Mouse (Mus musculus): ENCODE measurements at regions not wholly inside any gene's neighbourhood (a gene's known extent, or its start where the extent isn't known, plus 50 kb on each side); places are given as distances from the start of the nearest gene placed in this dataset.

- TF ChIP-seq NANOG (IDR thresholded peaks at IDR 0.05; ENCODE audit: borderline replicate concordance, low read length) (no peak), POU5F1 (IDR thresholded peaks at IDR 0.05; ENCODE audit: borderline replicate concordance, low read length) (no peak), CTCF (conservative IDR thresholded peaks at IDR 0.05; ENCODE audit: low read length) (no peak)
- no peaks in the 10 kb centered on the region for H3K36me3 ChIP-seq (ENCODE audit: insufficient read depth, low read length)
- 0 out of 2 replicates have a peak, but pooled peaks cover 2% of the 10 kb centered on the region for H3K27me3 ChIP-seq (ENCODE audit: insufficient read depth, low read length)
Observed at GRCm38 (mm10) chr1:61419839-61420238, 218.8 kb upstream of the Pard3b start.

DNA sequence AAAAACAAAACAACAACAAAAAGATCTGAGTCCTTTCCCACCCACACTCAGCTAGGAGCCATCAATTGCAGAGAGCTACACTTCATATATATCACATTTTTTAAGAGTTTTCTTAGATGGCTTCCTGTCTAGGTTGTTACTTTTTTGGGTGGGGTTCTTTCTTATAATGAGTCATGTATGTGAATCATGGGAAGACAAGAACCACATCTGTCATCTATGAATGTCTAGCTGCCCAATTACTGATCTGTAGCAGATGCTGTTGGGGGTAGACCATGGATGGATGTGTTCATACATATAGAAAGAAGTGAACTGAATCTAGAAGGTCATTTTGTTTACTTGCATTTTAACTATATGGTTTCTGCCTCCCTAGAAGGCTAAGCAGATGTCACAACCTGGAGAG, 215.4 kb upstream of the Pard3b start:
- Histone ChIP-seq H3K9me3 (ENCODE audit: low read length) (no peaks in the 10 kb centered on the region), H3K27me3 (ENCODE audit: insufficient read depth, low read length) (no peaks in the 10 kb centered on the region), H3K36me3 (ENCODE audit: insufficient read depth, low read length) (no peaks in the 10 kb centered on the region), H3K4me3 (replicated peaks; ENCODE audit: low read length) (no peak overlapping the region), H3K4me1 (replicated peaks; ENCODE audit: low read depth, low read length) (peaks cover 20% of the 10 kb centered on the region)
- no peak for TF ChIP-seq CTCF (conservative IDR thresholded peaks at IDR 0.05; ENCODE audit: low read length)
- TF ChIP-seq NANOG (IDR thresholded peaks at IDR 0.05; ENCODE audit: borderline replicate concordance, low read length): no peak
- no peak for TF ChIP-seq POU5F1 (IDR thresholded peaks at IDR 0.05; ENCODE audit: borderline replicate concordance, low read length)

More at GRCm38 (mm10) chr1:61419839-61420238, 218.8 kb upstream of the Pard3b start:
- H3K4me1 ChIP-seq (replicated peaks; ENCODE audit: low read depth, low read length): peaks cover 34% of the 10 kb centered on the region
- no peaks in the 10 kb centered on the region for H3K9me3 ChIP-seq (ENCODE audit: low read length)
- H3K4me3 ChIP-seq (replicated peaks; ENCODE audit: low read length): peak overlapping the region; percentile 53

DNA sequence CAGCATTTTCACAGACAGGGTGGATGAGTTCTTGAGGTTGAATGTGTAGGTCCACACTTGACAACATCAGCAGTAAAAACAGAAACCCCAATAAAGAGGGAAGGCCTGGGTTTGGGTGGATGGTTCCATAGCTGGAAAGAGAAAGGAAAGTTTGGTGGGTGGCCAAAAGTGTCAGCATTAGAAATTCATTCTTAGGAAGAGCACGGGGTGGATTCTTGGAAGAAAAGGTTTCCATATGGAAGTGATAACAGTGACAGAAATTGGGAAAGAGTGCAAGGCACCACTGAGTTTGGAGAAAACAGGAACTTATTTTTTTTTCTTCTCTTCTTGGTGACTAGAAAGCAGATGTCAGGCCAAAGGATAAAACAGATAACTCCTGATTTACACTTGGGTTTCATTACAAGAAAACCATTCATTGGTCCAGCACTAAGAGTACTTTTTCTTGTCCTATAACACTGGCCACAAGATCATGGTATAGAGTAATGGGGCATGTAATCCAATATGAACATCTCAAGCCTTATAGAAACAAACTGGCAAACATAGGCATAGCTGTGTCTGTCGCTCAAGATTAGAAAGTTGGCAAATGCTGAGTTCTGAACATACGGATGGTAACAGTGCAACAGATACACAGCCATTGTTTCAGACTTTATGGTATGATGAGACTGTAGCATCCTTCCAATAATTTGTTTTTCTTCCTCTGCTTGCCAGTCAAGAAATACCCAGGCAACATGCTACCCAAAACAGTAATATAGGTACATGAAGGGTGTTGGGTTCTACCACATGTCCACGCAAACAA, 209.7 kb upstream of the Pard3b start:
- Histone ChIP-seq H3K9me3 (ENCODE audit: low read length) (no peaks in the 10 kb centered on the region), H3K36me3 (ENCODE audit: insufficient read depth, low read length) (no peaks in the 10 kb centered on the region), H3K4me1 (replicated peaks; ENCODE audit: low read depth, low read length) (no peaks in the 10 kb centered on the region), H3K27me3 (ENCODE audit: insufficient read depth, low read length) (no peaks in the 10 kb centered on the region), H3K4me3 (replicated peaks; ENCODE audit: low read length) (no peak overlapping the region)
- TF ChIP-seq NANOG (IDR thresholded peaks at IDR 0.05; ENCODE audit: borderline replicate concordance, low read length) (no peak), POU5F1 (IDR thresholded peaks at IDR 0.05; ENCODE audit: borderline replicate concordance, low read length) (no peak), CTCF (conservative IDR thresholded peaks at IDR 0.05; ENCODE audit: low read length) (no peak)

GRCm38 (mm10) chr1:61437603-61438002, 201.0 kb upstream of the Pard3b start:
- TF ChIP-seq CTCF (conservative IDR thresholded peaks at IDR 0.05; ENCODE audit: low read length) (no peak), NANOG (IDR thresholded peaks at IDR 0.05; ENCODE audit: borderline replicate concordance, low read length) (no peak), POU5F1 (IDR thresholded peaks at IDR 0.05; ENCODE audit: borderline replicate concordance, low read length) (no peak)
- Histone ChIP-seq H3K9me3 (ENCODE audit: low read length) (no peaks in the 10 kb centered on the region), H3K4me3 (replicated peaks; ENCODE audit: low read length) (no peak overlapping the region), H3K4me1 (replicated peaks; ENCODE audit: low read depth, low read length) (no peaks in the 10 kb centered on the region), H3K36me3 (ENCODE audit: insufficient read depth, low read length) (no peaks in the 10 kb centered on the region), H3K27me3 (ENCODE audit: insufficient read depth, low read length) (no peaks in the 10 kb centered on the region)

GRCm38 (mm10) chr1:61461435-61461834, 177.2 kb upstream of the Pard3b start:
- Histone ChIP-seq H3K36me3 (ENCODE audit: insufficient read depth, low read length) (no peaks in the 10 kb centered on the region), H3K4me1 (replicated peaks; ENCODE audit: low read depth, low read length) (no peaks in the 10 kb centered on the region), H3K9me3 (ENCODE audit: low read length) (no peaks in the 10 kb centered on the region), H3K4me3 (replicated peaks; ENCODE audit: low read length) (no peak overlapping the region), H3K27me3 (ENCODE audit: insufficient read depth, low read length) (no peaks in the 10 kb centered on the region)
- TF ChIP-seq POU5F1 (IDR thresholded peaks at IDR 0.05; ENCODE audit: borderline replicate concordance, low read length) (no peak), NANOG (IDR thresholded peaks at IDR 0.05; ENCODE audit: borderline replicate concordance, low read length) (no peak), CTCF (conservative IDR thresholded peaks at IDR 0.05; ENCODE audit: low read length) (no peak)

GRCm38 (mm10) chr1:61470617-61471214, 167.9 kb upstream of the Pard3b start:
- no peaks in the 10 kb centered on the region for H3K27me3 ChIP-seq (ENCODE audit: insufficient read depth, low read length)
- H3K36me3 ChIP-seq (ENCODE audit: insufficient read depth, low read length): no peaks in the 10 kb centered on the region
- no peaks in the 10 kb centered on the region for H3K4me1 ChIP-seq (replicated peaks; ENCODE audit: low read depth, low read length)
- H3K4me3 ChIP-seq (replicated peaks; ENCODE audit: low read length): no peak overlapping the region
- TF ChIP-seq POU5F1 (IDR thresholded peaks at IDR 0.05; ENCODE audit: borderline replicate concordance, low read length): no peak
- no peak for TF ChIP-seq CTCF (conservative IDR thresholded peaks at IDR 0.05; ENCODE audit: low read length)
- TF ChIP-seq NANOG (IDR thresholded peaks at IDR 0.05; ENCODE audit: borderline replicate concordance, low read length): no peak
- H3K9me3 ChIP-seq (ENCODE audit: low read length): 0 out of 2 replicates have a peak, but pooled peaks cover 3% of the 10 kb centered on the region

DNA sequence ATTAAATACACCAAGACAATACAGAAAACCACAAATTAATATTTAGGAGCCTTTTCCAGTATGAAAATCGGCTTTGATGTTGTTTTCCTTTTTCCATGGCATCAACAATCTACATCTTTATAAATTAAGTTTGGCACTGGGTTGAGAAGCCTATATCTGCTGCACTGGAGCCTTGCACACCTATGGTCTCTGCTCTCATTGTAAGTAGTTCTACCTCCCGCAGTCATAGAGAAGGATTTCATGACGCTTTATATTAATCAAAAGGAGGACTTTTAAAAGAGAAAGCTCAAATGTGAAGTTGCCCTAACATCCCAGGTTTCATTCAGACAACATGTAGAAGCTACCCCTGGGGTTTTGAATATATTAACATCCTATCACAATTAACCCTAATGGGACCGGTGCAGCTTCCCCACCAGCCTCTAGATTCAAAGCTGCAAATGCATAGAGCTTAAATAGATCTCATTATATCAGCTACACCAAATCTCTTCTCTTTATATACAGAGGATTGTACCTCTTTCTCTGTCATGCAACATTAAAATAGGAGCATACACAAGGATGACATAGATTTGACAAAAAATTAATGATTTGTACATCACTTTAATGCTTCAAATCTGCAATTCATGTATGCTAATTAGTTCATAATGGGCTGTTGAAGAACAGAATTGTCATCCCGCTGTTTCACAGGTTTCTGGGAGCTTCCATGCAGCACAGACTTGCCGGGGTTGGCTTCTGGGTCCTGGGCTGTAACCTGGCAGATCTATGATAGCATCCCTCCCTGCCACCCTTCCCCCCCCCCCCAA, 166.6 kb upstream of the Pard3b start:
- H3K27me3 ChIP-seq (ENCODE audit: insufficient read depth, low read length): no peaks in the 10 kb centered on the region
- no peaks in the 10 kb centered on the region for H3K36me3 ChIP-seq (ENCODE audit: insufficient read depth, low read length)
- H3K4me3 ChIP-seq (replicated peaks; ENCODE audit: low read length): no peak overlapping the region
- 0 out of 2 replicates have a peak, but pooled peaks cover 3% of the 10 kb centered on the region for H3K9me3 ChIP-seq (ENCODE audit: low read length)
- TF ChIP-seq CTCF (conservative IDR thresholded peaks at IDR 0.05; ENCODE audit: low read length) (no peak), NANOG (IDR thresholded peaks at IDR 0.05; ENCODE audit: borderline replicate concordance, low read length) (no peak), POU5F1 (IDR thresholded peaks at IDR 0.05; ENCODE audit: borderline replicate concordance, low read length) (no peak)
- no peaks in the 10 kb centered on the region for H3K4me1 ChIP-seq (replicated peaks; ENCODE audit: low read depth, low read length)
